Mouse (Mus musculus): ENCODE results near the gene Tspan5.

- TF ChIP-seq CTCF (IDR thresholded peaks at IDR 0.05; ENCODE audit: insufficient read depth, low read length) (peak; percentile 94), POLR2A (IDR thresholded peaks at IDR 0.05; ENCODE audit: borderline replicate concordance, extremely low read depth, low read depth, low read length) (no peak)
Observed at GRCm38 (mm10) chr3:138906112-138906880, 164.3 kb downstream of the Tspan5 start.

Data from lung, adult 2 months (tissue).